Mouse (Mus musculus): ENCODE measurements around the gene Zer1. TPM values are rescaled to one million over a fixed set of nuclear protein-coding genes. Genes with fewer than 3 reads are reported as not detected.

The Zer1 gene
- polyA plus RNA-seq, 1 experiment: 88.2 TPM

GRCm38 (mm10) chr2:30122766-30123165, 1.6 kb downstream of the Zer1 start:
- no peak for DNase-seq (ENCODE audit: low read depth)
- TF ChIP-seq POLR2A (IDR thresholded peaks at IDR 0.05; ENCODE audit: borderline replicate concordance, extremely low read depth, insufficient read depth, insufficient read length, poor library complexity, severe bottlenecking): no peak

GRCm38 (mm10) chr2:30120269-30120668, 4.1 kb downstream of the Zer1 start:
- no peak for DNase-seq (ENCODE audit: low read depth)
- no peak for TF ChIP-seq CTCF (IDR thresholded peaks at IDR 0.05; ENCODE audit: borderline replicate concordance, extremely low read depth, insufficient read depth, insufficient read length)
- TF ChIP-seq POLR2A (IDR thresholded peaks at IDR 0.05; ENCODE audit: borderline replicate concordance, extremely low read depth, insufficient read depth, insufficient read length, poor library complexity, severe bottlenecking): no peak

GRCm38 (mm10) chr2:30119641-30120051, 4.7 kb downstream of the Zer1 start:
- peak; percentile 81 for DNase-seq (ENCODE audit: low read depth)
- TF ChIP-seq CTCF (IDR thresholded peaks at IDR 0.05; ENCODE audit: borderline replicate concordance, extremely low read depth, insufficient read depth, insufficient read length): no peak

GRCm38 (mm10) chr2:30112564-30112963, 11.8 kb downstream of the Zer1 start:
- DNase-seq (ENCODE audit: low read depth): no peak
- TF ChIP-seq POLR2A (IDR thresholded peaks at IDR 0.05; ENCODE audit: borderline replicate concordance, extremely low read depth, insufficient read depth, insufficient read length, poor library complexity, severe bottlenecking): no peak
- TF ChIP-seq CTCF (IDR thresholded peaks at IDR 0.05; ENCODE audit: borderline replicate concordance, extremely low read depth, insufficient read depth, insufficient read length): no peak

- TF ChIP-seq POLR2A (IDR thresholded peaks at IDR 0.05; ENCODE audit: borderline replicate concordance, extremely low read depth, insufficient read depth, insufficient read length, poor library complexity, severe bottlenecking): no peak
- TF ChIP-seq CTCF (IDR thresholded peaks at IDR 0.05; ENCODE audit: borderline replicate concordance, extremely low read depth, insufficient read depth, insufficient read length): no peak
- DNase-seq (ENCODE audit: low read depth): no peak
Observed at GRCm38 (mm10) chr2:30111500-30111899, 12.9 kb downstream of the Zer1 start.

- TF ChIP-seq POLR2A (IDR thresholded peaks at IDR 0.05; ENCODE audit: borderline replicate concordance, extremely low read depth, insufficient read depth, insufficient read length, poor library complexity, severe bottlenecking) (no peak), CTCF (IDR thresholded peaks at IDR 0.05; ENCODE audit: borderline replicate concordance, extremely low read depth, insufficient read depth, insufficient read length) (no peak)
- no peak for DNase-seq (ENCODE audit: low read depth)
Observed at GRCm38 (mm10) chr2:30108260-30108659, 16.1 kb downstream of the Zer1 start.

- no peak for TF ChIP-seq CTCF (IDR thresholded peaks at IDR 0.05; ENCODE audit: borderline replicate concordance, extremely low read depth, insufficient read depth, insufficient read length)
- TF ChIP-seq POLR2A (IDR thresholded peaks at IDR 0.05; ENCODE audit: borderline replicate concordance, extremely low read depth, insufficient read depth, insufficient read length, poor library complexity, severe bottlenecking): no peak
Observed at GRCm38 (mm10) chr2:30107646-30108045, 16.7 kb downstream of the Zer1 start.

GRCm38 (mm10) chr2:30106364-30106763, 18.0 kb downstream of the Zer1 start:
- no peak for TF ChIP-seq POLR2A (IDR thresholded peaks at IDR 0.05; ENCODE audit: borderline replicate concordance, extremely low read depth, insufficient read depth, insufficient read length, poor library complexity, severe bottlenecking)
- TF ChIP-seq CTCF (IDR thresholded peaks at IDR 0.05; ENCODE audit: borderline replicate concordance, extremely low read depth, insufficient read depth, insufficient read length): peak; percentile 71; the same call in 1 of the 2 replicates
- peak; percentile 50 for DNase-seq (ENCODE audit: low read depth)

More at GRCm38 (mm10) chr2:30107646-30108045, 16.7 kb downstream of the Zer1 start:
- no peak for DNase-seq (ENCODE audit: low read depth)

- TF ChIP-seq CTCF (IDR thresholded peaks at IDR 0.05; ENCODE audit: borderline replicate concordance, extremely low read depth, insufficient read depth, insufficient read length): no peak
- TF ChIP-seq POLR2A (IDR thresholded peaks at IDR 0.05; ENCODE audit: borderline replicate concordance, extremely low read depth, insufficient read depth, insufficient read length, poor library complexity, severe bottlenecking): no peak
- DNase-seq (ENCODE audit: low read depth): no peak
Observed at GRCm38 (mm10) chr2:30100214-30100613, 24.2 kb downstream of the Zer1 start.

GRCm38 (mm10) chr2:30095882-30096527, 28.4 kb downstream of the Zer1 start:
- DNase-seq (ENCODE audit: low read depth): peak; percentile 63

GRCm38 (mm10) chr2:30094208-30094588, 30.2 kb downstream of the Zer1 start:
- TF ChIP-seq CTCF (IDR thresholded peaks at IDR 0.05; ENCODE audit: borderline replicate concordance, extremely low read depth, insufficient read depth, insufficient read length): no peak
- peak; percentile 41 for DNase-seq (ENCODE audit: low read depth)

More at GRCm38 (mm10) chr2:30095882-30096527, 28.4 kb downstream of the Zer1 start:
- TF ChIP-seq CTCF (IDR thresholded peaks at IDR 0.05; ENCODE audit: borderline replicate concordance, extremely low read depth, insufficient read depth, insufficient read length) (peak; percentile 65), POLR2A (IDR thresholded peaks at IDR 0.05; ENCODE audit: borderline replicate concordance, extremely low read depth, insufficient read depth, insufficient read length, poor library complexity, severe bottlenecking) (no peak)

- peak; percentile 98 for DNase-seq (ENCODE audit: low read depth)
- TF ChIP-seq POLR2A (IDR thresholded peaks at IDR 0.05; ENCODE audit: borderline replicate concordance, extremely low read depth, insufficient read depth, insufficient read length, poor library complexity, severe bottlenecking) (peak; percentile 35; the same call in 1 of the 2 replicates), CTCF (IDR thresholded peaks at IDR 0.05; ENCODE audit: borderline replicate concordance, extremely low read depth, insufficient read depth, insufficient read length) (no peak)
Observed at GRCm38 (mm10) chr2:30093471-30094207, 30.7 kb downstream of the Zer1 start, which contains the start of gene Zdhhc12. Gene Zdhhc12 (minus strand): TSS chr2:30093648.

Data from brain, embryonic 14.5 days (tissue).